Mouse (Mus musculus) olfactory bulb, adult 2 months (tissue): ENCODE results near the gene Dkk3. TPM values are rescaled to one million over a fixed set of nuclear protein-coding genes. Genes with fewer than 3 reads are reported as not detected.
"Not testable (repeated sequence)": the region's sequence is repeated elsewhere in the genome, so short reads cannot be mapped to it uniquely, and the experiment has no call there.

Source experiments
- H3K27ac ChIP-seq: fragments of 200-500 bp; 2 replicates; pipeline ENCODE4 v1.5.1; 2012; ENCODE audit warnings: low read depth, low read length; ENCODE audit not compliant: insufficient read depth
- H3K4me1 ChIP-seq: fragments of 200-500 bp; 2 replicates; pipeline ENCODE4 v1.6.1; 2012; ENCODE audit warnings: low read length; ENCODE audit not compliant: control insufficient read depth, insufficient read depth
- H3K4me3 ChIP-seq: fragments of 200-500 bp; 2 replicates; pipeline ENCODE4 v1.5.1; 2012; ENCODE audit warnings: mild to moderate bottlenecking, low read depth, low read length, moderate library complexity; ENCODE audit not compliant: insufficient read depth
- CTCF ChIP-seq: fragments of 200-500 bp; IDR thresholded peaks from 2 replicates; pipeline ENCODE4 v1.5.1; 2012; ENCODE audit warnings: low read depth, mild to moderate bottlenecking, low read length, moderate library complexity; ENCODE audit not compliant: insufficient read depth
- POLR2A ChIP-seq: fragments of 200-500 bp; IDR thresholded peaks from 2 replicates; pipeline ENCODE4 v1.6.1; 2012; ENCODE audit warnings: mild to moderate bottlenecking, low read depth, low read length, moderate library complexity; ENCODE audit not compliant: insufficient read depth
- WGBS: fragments of 180-500 bp; shearing (Covaris S2); methylation state at CpG from one replicate; pipeline ENCODE4 v1.1.7; 2018; 5-methylcytosine and 5-hydroxymethylcytosine counted together
- polyA plus RNA-seq: library from polyadenylated mRNA; stranded (reverse); fragments of >200 nt; gene quantifications from 2 replicates; pipeline ENCODE4 v1.2.4, GENCODE M21; 2012; ENCODE audit warnings: low replicate concordance; ENCODE audit not compliant: missing spikeins, insufficient read depth, insufficient read length

The Dkk3 gene
- polyA plus RNA-seq, 1 experiment, result not detected

- 72% methylated on average over 7 of the region's 7 CpGs for WGBS
- H3K4me3 ChIP-seq, result no peak overlapping the region
- TF ChIP-seq CTCF (no peak), POLR2A (no peak)
- H3K27ac ChIP-seq, result no peak overlapping the region
- peaks cover 14% of the 10 kb centered on the region for H3K4me1 ChIP-seq
Observed at GRCm38 (mm10) chr7:112117501-112117900, 41.4 kb downstream of the Dkk3 start.

GRCm38 (mm10) chr7:112110638-112111372 is 48.1 kb downstream of the Dkk3 start:
- H3K4me3 ChIP-seq, result no peak overlapping the region
- 63% methylated on average over 19 of the region's 19 CpGs for WGBS
- TF ChIP-seq POLR2A (no peak), CTCF (no peak)

GRCm38 (mm10) chr7:112108757-112109156 is 50.1 kb downstream of the Dkk3 start:
- TF ChIP-seq POLR2A (no peak), CTCF (no peak)
- H3K4me1 ChIP-seq, result no peaks in the 10 kb centered on the region
- H3K4me3 ChIP-seq, result no peak overlapping the region
- H3K27ac ChIP-seq, result no peak overlapping the region

More at GRCm38 (mm10) chr7:112110638-112111372, 48.1 kb downstream of the Dkk3 start:
- Histone ChIP-seq H3K27ac (no peak overlapping the region), H3K4me1 (no peaks in the 10 kb centered on the region)

GRCm38 (mm10) chr7:112103816-112104215 is 55.0 kb downstream of the Dkk3 start:
- no peaks in the 10 kb centered on the region for H3K4me1 ChIP-seq
- TF ChIP-seq POLR2A (no peak), CTCF (no peak)
- H3K27ac ChIP-seq, result no peak overlapping the region
- H3K4me3 ChIP-seq, result no peak overlapping the region
- 79% methylated on average over 5 of the region's 5 CpGs for WGBS

- TF ChIP-seq POLR2A (no peak), CTCF (no peak)
- no peaks in the 10 kb centered on the region for H3K4me1 ChIP-seq
- 80% methylated on average over 5 of the region's 5 CpGs for WGBS
- H3K4me3 ChIP-seq, result no peak overlapping the region
- H3K27ac ChIP-seq, result no peak overlapping the region
Observed at GRCm38 (mm10) chr7:112102933-112103332, 55.9 kb downstream of the Dkk3 start.

DNA sequence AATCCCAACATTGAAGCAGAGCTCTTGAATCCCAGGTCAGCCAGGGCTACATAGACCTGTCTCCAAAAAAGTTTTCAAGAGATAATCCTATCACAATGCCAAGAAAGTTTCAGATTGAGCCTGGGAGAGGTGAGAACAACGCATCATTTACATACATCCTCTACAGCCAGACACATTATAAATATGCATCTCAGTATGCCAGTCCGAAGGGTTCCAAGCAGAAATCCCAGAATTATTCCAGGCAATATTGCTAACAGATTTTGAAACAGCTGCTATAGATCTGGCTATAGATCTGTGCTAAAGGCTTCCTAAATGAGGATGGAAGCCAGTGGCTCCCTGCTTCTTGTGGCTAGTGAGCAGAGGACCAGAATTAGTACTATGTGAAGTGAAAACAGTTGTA is 58.0 kb downstream of the Dkk3 start:
- TF ChIP-seq POLR2A (no peak), CTCF (no peak)
- 90% methylated on average over 2 of the region's 2 CpGs for WGBS
- no peak overlapping the region for H3K27ac ChIP-seq
- no peak overlapping the region for H3K4me3 ChIP-seq
- H3K4me1 ChIP-seq, result no peaks in the 10 kb centered on the region

DNA sequence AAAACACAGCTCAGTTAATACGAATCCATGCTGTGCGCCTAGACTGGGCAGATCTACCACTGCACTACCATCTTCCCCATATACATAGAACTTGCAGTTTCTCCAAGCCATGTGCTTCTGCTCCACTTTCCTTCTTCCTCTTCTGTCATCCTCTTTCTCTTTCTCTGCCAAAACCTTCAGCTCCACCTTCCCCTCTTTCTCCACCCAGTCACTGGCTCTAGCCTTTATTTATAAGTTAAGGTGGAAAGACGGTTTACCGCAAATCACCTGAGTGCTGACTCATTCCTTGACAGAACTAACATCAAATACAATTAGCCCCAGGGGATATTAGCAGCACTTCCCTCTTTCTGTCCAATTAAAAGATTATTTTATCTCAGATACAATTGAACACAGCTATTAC is 63.9 kb downstream of the Dkk3 start:
- not testable (repeated sequence) for H3K4me3 ChIP-seq, H3K4me1 ChIP-seq, H3K27ac ChIP-seq
- WGBS, result 75% methylated on average over 4 of the region's 4 CpGs

DNA sequence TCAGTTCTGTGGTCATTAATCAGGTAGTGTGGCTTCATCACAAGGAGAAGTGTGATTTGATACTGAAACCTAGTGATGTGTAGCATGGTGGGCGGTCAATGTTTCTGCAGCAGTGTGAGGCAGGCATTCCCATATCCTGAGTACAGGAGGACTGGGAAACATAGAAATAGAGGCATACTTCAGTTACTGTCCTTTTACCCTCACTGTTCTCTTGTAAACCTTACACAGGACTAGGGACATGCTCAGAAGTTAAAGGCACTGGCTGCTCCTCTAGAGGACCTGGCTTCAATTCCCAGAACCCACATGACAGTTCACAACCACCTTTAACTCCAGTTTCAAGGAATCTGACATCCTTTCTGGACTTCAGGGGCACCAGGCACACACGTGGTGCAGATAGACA is 72.7 kb downstream of the Dkk3 start:
- 95% methylated on average over 2 of the region's 2 CpGs for WGBS
- TF ChIP-seq POLR2A (no peak), CTCF (no peak)
- no peaks in the 10 kb centered on the region for H3K4me1 ChIP-seq
- no peak overlapping the region for H3K4me3 ChIP-seq
- H3K27ac ChIP-seq, result no peak overlapping the region

DNA sequence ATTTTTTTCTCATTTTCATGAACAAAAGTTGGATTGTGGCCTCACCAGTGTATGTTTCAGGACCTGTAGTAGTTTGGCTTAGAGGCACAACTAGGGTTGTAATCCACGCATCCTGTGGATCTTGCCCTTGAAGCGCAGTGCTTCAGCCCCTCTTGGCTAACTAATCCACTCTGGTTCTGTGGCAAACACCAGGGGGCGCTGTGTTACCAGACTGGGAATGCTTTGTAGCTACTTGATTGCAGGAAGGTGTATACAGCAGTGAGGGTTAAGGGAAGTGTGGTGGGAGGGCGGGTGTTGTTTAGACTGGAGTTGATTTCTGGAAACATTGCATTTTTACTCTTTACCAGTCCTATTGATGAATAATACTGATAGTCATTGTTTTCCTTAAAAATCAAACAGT is 73.8 kb downstream of the Dkk3 start:
- TF ChIP-seq CTCF (peak; percentile 42; the same call in 1 of the 2 replicates), POLR2A (no peak)
- no peaks in the 10 kb centered on the region for H3K4me1 ChIP-seq
- WGBS, result 28% methylated on average over 4 of the region's 4 CpGs
- no peak overlapping the region for H3K27ac ChIP-seq
- H3K4me3 ChIP-seq, result no peak overlapping the region

- H3K4me1 ChIP-seq, result no peaks in the 10 kb centered on the region
- 61% methylated on average over 2 of the region's 2 CpGs for WGBS
- H3K4me3 ChIP-seq, result no peak overlapping the region
- TF ChIP-seq POLR2A, result no peak
- TF ChIP-seq CTCF, result no peak
- H3K27ac ChIP-seq, result no peak overlapping the region
Observed at GRCm38 (mm10) chr7:112084222-112084621, 74.6 kb downstream of the Dkk3 start.
